Mouse (Mus musculus) small intestine, adult 2 months (tissue): ENCODE measurements at regions not wholly inside any gene's neighbourhood (a gene's known extent, or its start where the extent isn't known, plus 50 kb on each side); places are given as distances from the start of the nearest gene placed in this dataset.

Experiments
- CTCF ChIP-seq: fragments of 200-500 bp; IDR thresholded peaks from 2 replicates; pipeline ENCODE4 v1.5.1; 2012; ENCODE audit warnings: low read depth, mild to moderate bottlenecking, control low read depth, inconsistent platforms, low read length, moderate library complexity, mixed read lengths; ENCODE audit not compliant: insufficient replicate concordance, insufficient read length; ENCODE audit errors: extremely low read depth
- POLR2A ChIP-seq: fragments of 200-500 bp; IDR thresholded peaks from 2 replicates; pipeline ENCODE4 v1.6.1; 2012; ENCODE audit warnings: low read depth, mild to moderate bottlenecking, control low read depth, inconsistent platforms, low read length, moderate library complexity

GRCm38 (mm10) chr7:118001121-118001520 is 114.9 kb downstream of the Rps15a start:
- TF ChIP-seq POLR2A (no peak), CTCF (no peak)
